Mouse (Mus musculus) midbrain, postnatal 0 days (tissue): Measurements from ENCODE around the gene Rora. TPM values are rescaled to one million over a fixed set of nuclear protein-coding genes. Genes with fewer than 3 reads are reported as not detected.

Experiments used
- ATAC-seq: fragments of 200-750 bp; cut with Nextera tagmentation; 2 replicates; pipeline ENCODE4 v1.8.0; 2017; ENCODE audit warnings: moderate number of reproducible peaks, mild to moderate bottlenecking, moderate TSS enrichment, moderate library complexity; ENCODE audit not compliant: low FRiP score
- DNase-seq: peaks from one replicate; pipeline ENCODE4 v3.0.0-alpha.2; 2015; ENCODE audit warnings: low spot score
- H3K27ac ChIP-seq: fragments of 300-500 bp; sonication (generic); 2 replicates; pipeline ENCODE4 v1.5.1; 2014; ENCODE audit warnings: low read depth, mild to moderate bottlenecking, low read length, mixed read lengths
- H3K27me3 ChIP-seq: fragments of 300-500 bp; sonication (generic); 2 replicates; pipeline ENCODE4 v1.6.1; 2014; ENCODE audit warnings: low read length, control low read depth, mixed read lengths; ENCODE audit not compliant: insufficient read depth
- H3K36me3 ChIP-seq: fragments of 300-500 bp; sonication (generic); 2 replicates; pipeline ENCODE4 v1.6.1; 2014; ENCODE audit warnings: low read length, control low read depth, mixed read lengths; ENCODE audit not compliant: insufficient read depth
- H3K4me1 ChIP-seq: fragments of 300-500 bp; sonication (generic); 2 replicates; pipeline ENCODE4 v1.6.1; 2014; ENCODE audit warnings: mild to moderate bottlenecking, control low read depth, antibody characterized with exemption, low read length, mixed read lengths; ENCODE audit not compliant: insufficient read depth
- H3K4me2 ChIP-seq: fragments of 300-500 bp; sonication (generic); 2 replicates; pipeline ENCODE4 v1.6.1; 2014; ENCODE audit warnings: low read depth, mild to moderate bottlenecking, low read length, mixed read lengths; ENCODE audit not compliant: poor library complexity, severe bottlenecking
- H3K4me3 ChIP-seq: fragments of 300-500 bp; sonication (generic); 2 replicates; pipeline ENCODE4 v1.5.1; 2014; ENCODE audit warnings: low read depth, mild to moderate bottlenecking, low read length, moderate library complexity
- H3K9ac ChIP-seq: fragments of 300-500 bp; sonication (generic); replicated peaks from 2 replicates; pipeline ENCODE4 v1.6.1; 2014; ENCODE audit warnings: mild to moderate bottlenecking, low read length, moderate library complexity, mixed read lengths; ENCODE audit not compliant: poor library complexity, severe bottlenecking
- H3K9me3 ChIP-seq: fragments of 300-500 bp; sonication (generic); 2 replicates; pipeline ENCODE4 v1.6.1; 2016; ENCODE audit warnings: low read length, control low read depth
- CTCF ChIP-seq: IDR thresholded peaks from 2 replicates; pipeline ENCODE4 v1.5.1; 2016; ENCODE audit warnings: antibody characterized with exemption, mild to moderate bottlenecking
- WGBS: fragments of 180-500 bp; shearing (Covaris S2); extraction: QIAGEN DNeasy Blood & Tissue Kit; methylation state at CpG from one replicate; pipeline ENCODE4 v1.1.7; 2014; 5-methylcytosine and 5-hydroxymethylcytosine counted together
- polyA plus RNA-seq: library from polyadenylated mRNA; unstranded; fragments of >200 nt; fragmentation: Nextera tagmentation; extraction: Ambion mirVana; gene quantifications from 2 replicates; pipeline ENCODE4 v1.2.1, GENCODE M21; 2015
- total RNA-seq: library from RNA; depleted of rRNA; stranded (reverse); fragments of >200 nt; gene quantifications from 2 replicates; pipeline ENCODE4 v1.2.3, GENCODE M21; 2014

The Rora gene
- total and polyA plus RNA-seq, 2 experiments from 2014 or later: 28.2 to 49.6 TPM

DNA sequence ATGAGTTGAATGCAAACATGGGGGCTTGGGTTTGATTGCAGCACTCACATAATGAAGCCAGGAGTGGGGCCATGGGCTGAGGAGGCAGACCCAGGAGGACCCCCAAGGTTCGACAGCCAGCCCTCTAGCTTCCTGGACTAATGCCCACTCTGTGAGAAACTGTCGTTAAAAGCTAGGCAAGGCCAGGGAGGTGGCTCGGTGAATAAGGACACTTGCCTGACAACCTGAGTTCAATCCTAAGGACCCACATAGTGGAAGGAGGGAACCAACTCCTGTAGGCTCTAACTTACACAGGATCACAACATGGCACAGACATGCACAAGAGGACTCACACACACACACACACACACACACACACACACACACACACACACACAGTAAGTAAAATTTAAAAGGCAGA, 527.4 kb downstream of the Rora start:
- H3K9ac ChIP-seq: no peak overlapping the region
- DNase-seq (no peak), ATAC-seq (no peak)
- no peaks in the 10 kb centered on the region for H3K9me3 ChIP-seq
- no peak for TF ChIP-seq CTCF
- no peaks in the 10 kb centered on the region for H3K36me3 ChIP-seq
- 58% methylated on average over 3 of the region's 3 CpGs for WGBS
- no peaks in the 10 kb centered on the region for H3K27me3 ChIP-seq
- H3K4me1 ChIP-seq: no peaks in the 10 kb centered on the region
- no peak overlapping the region for H3K27ac ChIP-seq
- no peak overlapping the region for H3K4me2 ChIP-seq
- no peak overlapping the region for H3K4me3 ChIP-seq

GRCm38 (mm10) chr9:69181411-69181810, 527.8 kb downstream of the Rora start:
- no peaks in the 10 kb centered on the region for H3K36me3 ChIP-seq
- H3K9me3 ChIP-seq: no peaks in the 10 kb centered on the region
- H3K4me1 ChIP-seq: no peaks in the 10 kb centered on the region
- TF ChIP-seq CTCF: no peak
- no peak overlapping the region for H3K27ac ChIP-seq
- H3K4me2 ChIP-seq: no peak overlapping the region
- no peaks in the 10 kb centered on the region for H3K27me3 ChIP-seq
- no peak overlapping the region for H3K9ac ChIP-seq
- no peak overlapping the region for H3K4me3 ChIP-seq
- DNase-seq (no peak), ATAC-seq (no peak)

GRCm38 (mm10) chr9:69183888-69184287, 530.3 kb downstream of the Rora start:
- no peaks in the 10 kb centered on the region for H3K4me1 ChIP-seq
- DNase-seq (no peak), ATAC-seq (no peak)
- WGBS: 72% methylated on average over 4 of the region's 4 CpGs
- no peak overlapping the region for H3K27ac ChIP-seq
- no peak for TF ChIP-seq CTCF
- no peaks in the 10 kb centered on the region for H3K36me3 ChIP-seq
- H3K4me3 ChIP-seq: no peak overlapping the region
- no peaks in the 10 kb centered on the region for H3K9me3 ChIP-seq
- no peaks in the 10 kb centered on the region for H3K27me3 ChIP-seq
- H3K4me2 ChIP-seq: no peak overlapping the region
- H3K9ac ChIP-seq: no peak overlapping the region

DNA sequence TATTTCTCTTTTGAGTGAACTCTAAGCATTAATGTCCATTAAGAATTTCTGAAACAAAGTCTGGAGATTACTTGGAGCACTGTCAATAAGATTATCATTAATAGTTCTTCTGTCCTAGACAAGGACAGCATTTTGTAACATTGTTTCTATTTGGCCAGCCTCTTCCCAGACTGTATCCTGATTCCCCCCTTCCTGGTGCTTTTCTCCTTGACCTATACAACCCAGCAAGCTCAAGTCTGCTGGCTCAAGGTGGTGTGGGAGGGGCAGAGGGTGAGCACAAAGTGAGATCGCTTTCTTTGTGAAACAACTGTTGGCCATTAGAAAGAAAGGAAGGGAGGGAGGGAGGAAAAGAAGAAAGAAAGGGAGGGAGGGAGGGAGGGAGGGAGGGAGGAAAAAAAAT, 537.1 kb downstream of the Rora start:
- no peak overlapping the region for H3K27ac ChIP-seq
- no peaks in the 10 kb centered on the region for H3K27me3 ChIP-seq
- 64% methylated on average over 1 of the region's 1 CpGs for WGBS
- no peak for ATAC-seq
- H3K4me3 ChIP-seq: no peak overlapping the region
- H3K9ac ChIP-seq: no peak overlapping the region
- no peak overlapping the region for H3K4me2 ChIP-seq
- no peak for TF ChIP-seq CTCF
- H3K9me3 ChIP-seq: no peaks in the 10 kb centered on the region
- DNase-seq: no peak
- H3K36me3 ChIP-seq: no peaks in the 10 kb centered on the region
- no peaks in the 10 kb centered on the region for H3K4me1 ChIP-seq

DNA sequence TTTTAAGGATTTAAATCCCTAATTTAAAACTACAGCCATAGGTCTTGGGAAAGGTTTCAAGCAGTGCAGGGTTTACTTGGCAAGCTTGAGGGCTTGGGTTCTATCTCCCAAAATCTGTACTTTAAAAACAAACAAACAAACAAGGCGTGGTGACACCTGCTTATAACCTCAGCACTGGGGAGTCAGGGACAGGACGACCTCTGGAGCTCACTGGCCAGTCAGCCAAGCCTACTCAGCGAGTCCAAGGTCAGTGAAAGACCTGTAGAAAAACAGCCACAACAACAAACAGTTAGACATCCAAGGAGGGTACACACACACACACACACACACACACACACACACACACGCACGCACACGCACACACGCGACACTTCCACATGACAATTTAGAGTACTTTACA, 538.9 kb downstream of the Rora start:
- Histone ChIP-seq H3K36me3 (no peaks in the 10 kb centered on the region), H3K27me3 (no peaks in the 10 kb centered on the region), H3K4me1 (no peaks in the 10 kb centered on the region), H3K27ac (no peak overlapping the region), H3K4me3 (no peak overlapping the region), H3K4me2 (no peak overlapping the region), H3K9ac (no peak overlapping the region), H3K9me3 (no peaks in the 10 kb centered on the region)
- no peak for TF ChIP-seq CTCF
- 92% methylated on average over 8 of the region's 8 CpGs for WGBS
- ATAC-seq (no peak), DNase-seq (no peak)

- ATAC-seq: no peak
- DNase-seq: no peak
- Histone ChIP-seq H3K27ac (no peak overlapping the region), H3K9me3 (no peaks in the 10 kb centered on the region), H3K27me3 (no peaks in the 10 kb centered on the region), H3K4me3 (no peak overlapping the region), H3K4me2 (no peak overlapping the region), H3K4me1 (no peaks in the 10 kb centered on the region), H3K9ac (no peak overlapping the region), H3K36me3 (no peaks in the 10 kb centered on the region)
- no peak for TF ChIP-seq CTCF
- WGBS: 86% methylated on average over 13 of the region's 13 CpGs
These were observed 541.3 kb downstream of the Rora start for GRCm38 (mm10) chr9:69194638-69195605.
